Mouse (Mus musculus): ENCODE measurements around the gene Psmg4.

- TF ChIP-seq CTCF (IDR thresholded peaks at IDR 0.05; ENCODE audit: low read depth, low read length): no peak
- TF ChIP-seq POLR2A (IDR thresholded peaks at IDR 0.05; ENCODE audit: borderline replicate concordance, low read depth, low read length): no peak
Measured at GRCm38 (mm10) chr13:34132299-34132698, 30.5 kb upstream of the Psmg4 start.

Measured in bone marrow macrophage, adult 2 months (primary cell).